Mouse (Mus musculus) olfactory bulb, adult 2 months (tissue): ENCODE measurements around the gene Itpkc. TPM values are rescaled to one million over a fixed set of nuclear protein-coding genes. Genes with fewer than 3 reads are reported as not detected.
A peak's percentile ranks its signal among the peaks of the same experiment; 100 is the strongest.

Experiments used
- H3K27ac ChIP-seq: fragments of 200-500 bp; 2 replicates; pipeline ENCODE4 v1.5.1; 2012; ENCODE audit warnings: low read depth, low read length; ENCODE audit not compliant: insufficient read depth
- H3K4me1 ChIP-seq: fragments of 200-500 bp; 2 replicates; pipeline ENCODE4 v1.6.1; 2012; ENCODE audit warnings: low read length; ENCODE audit not compliant: control insufficient read depth, insufficient read depth
- H3K4me3 ChIP-seq: fragments of 200-500 bp; 2 replicates; pipeline ENCODE4 v1.5.1; 2012; ENCODE audit warnings: mild to moderate bottlenecking, low read depth, low read length, moderate library complexity; ENCODE audit not compliant: insufficient read depth
- CTCF ChIP-seq: fragments of 200-500 bp; IDR thresholded peaks from 2 replicates; pipeline ENCODE4 v1.5.1; 2012; ENCODE audit warnings: low read depth, mild to moderate bottlenecking, low read length, moderate library complexity; ENCODE audit not compliant: insufficient read depth
- POLR2A ChIP-seq: fragments of 200-500 bp; IDR thresholded peaks from 2 replicates; pipeline ENCODE4 v1.6.1; 2012; ENCODE audit warnings: mild to moderate bottlenecking, low read depth, low read length, moderate library complexity; ENCODE audit not compliant: insufficient read depth
- WGBS: fragments of 180-500 bp; shearing (Covaris S2); methylation state at CpG from one replicate; pipeline ENCODE4 v1.1.7; 2018; 5-methylcytosine and 5-hydroxymethylcytosine counted together
- polyA plus RNA-seq: library from polyadenylated mRNA; stranded (reverse); fragments of >200 nt; gene quantifications from 2 replicates; pipeline ENCODE4 v1.2.4, GENCODE M21; 2012; ENCODE audit warnings: low replicate concordance; ENCODE audit not compliant: missing spikeins, insufficient read depth, insufficient read length

Gene Itpkc
- polyA plus RNA-seq, 1 experiment = not detected

- no peak overlapping the region for H3K27ac ChIP-seq
- TF ChIP-seq POLR2A = no peak
- 21% methylated on average over 9 of the region's 9 CpGs for WGBS
- peaks cover 39% of the 10 kb centered on the region for H3K4me1 ChIP-seq
- H3K4me3 ChIP-seq = peak overlapping the region; percentile 91
Measured at GRCm38 (mm10) chr7:27227276-27227675, 1.2 kb downstream of the Itpkc start.

GRCm38 (mm10) chr7:27224877-27225575, 3.4 kb downstream of the Itpkc start:
- 40% methylated on average over 11 of the region's 11 CpGs for WGBS
- Histone ChIP-seq H3K27ac (no peak overlapping the region), H3K4me3 (peak overlapping the region; percentile 23), H3K4me1 (peaks cover 30% of the 10 kb centered on the region)
- TF ChIP-seq CTCF = no peak
- TF ChIP-seq POLR2A = no peak

- Histone ChIP-seq H3K27ac (no peak overlapping the region), H3K4me3 (no peak overlapping the region), H3K4me1 (peaks cover 25% of the 10 kb centered on the region)
- WGBS = 74% methylated on average over 1 of the region's 1 CpGs
- TF ChIP-seq CTCF (no peak), POLR2A (no peak)
Measured at GRCm38 (mm10) chr7:27222538-27222937, 5.9 kb downstream of the Itpkc start.

GRCm38 (mm10) chr7:27221939-27222338, 6.5 kb downstream of the Itpkc start:
- no peak overlapping the region for H3K4me3 ChIP-seq
- WGBS = 48% methylated on average over 6 of the region's 6 CpGs
- TF ChIP-seq CTCF = no peak
- TF ChIP-seq POLR2A = no peak

GRCm38 (mm10) chr7:27219937-27220336, 8.5 kb downstream of the Itpkc start:
- H3K4me3 ChIP-seq = no peak overlapping the region
- no peak overlapping the region for H3K27ac ChIP-seq
- H3K4me1 ChIP-seq = peaks cover 4% of the 10 kb centered on the region
- WGBS = 85% methylated on average over 11 of the region's 11 CpGs
- TF ChIP-seq CTCF = no peak
- no peak for TF ChIP-seq POLR2A

More at GRCm38 (mm10) chr7:27221939-27222338, 6.5 kb downstream of the Itpkc start:
- Histone ChIP-seq H3K27ac (no peak overlapping the region), H3K4me1 (peaks cover 19% of the 10 kb centered on the region)

- Histone ChIP-seq H3K4me3 (no peak overlapping the region), H3K27ac (no peak overlapping the region), H3K4me1 (peaks cover 2% of the 10 kb centered on the region; the same call in 1 of the 2 replicates)
- TF ChIP-seq POLR2A (no peak), CTCF (no peak)
- 87% methylated on average over 7 of the region's 7 CpGs for WGBS
Measured at GRCm38 (mm10) chr7:27218586-27218985, 9.9 kb downstream of the Itpkc start.

- Histone ChIP-seq H3K4me1 (no peaks in the 10 kb centered on the region), H3K27ac (no peak overlapping the region), H3K4me3 (no peak overlapping the region)
- TF ChIP-seq CTCF (no peak), POLR2A (no peak)
- WGBS = 70% methylated on average over 2 of the region's 2 CpGs
Measured at GRCm38 (mm10) chr7:27212626-27213025, 15.8 kb downstream of the Itpkc start.

- Histone ChIP-seq H3K27ac (no peak overlapping the region), H3K4me3 (no peak overlapping the region), H3K4me1 (no peaks in the 10 kb centered on the region)
- WGBS = 97% methylated on average over 8 of the region's 8 CpGs
- TF ChIP-seq POLR2A (no peak), CTCF (no peak)
Measured at GRCm38 (mm10) chr7:27203730-27204449, 24.6 kb downstream of the Itpkc start.

GRCm38 (mm10) chr7:27198779-27199178, 29.7 kb downstream of the Itpkc start:
- no peak overlapping the region for H3K4me3 ChIP-seq
- 93% methylated on average over 8 of the region's 8 CpGs for WGBS
- H3K27ac ChIP-seq = no peak overlapping the region
- TF ChIP-seq CTCF = no peak
- no peak for TF ChIP-seq POLR2A
- peaks cover 5% of the 10 kb centered on the region for H3K4me1 ChIP-seq

- TF ChIP-seq CTCF (no peak), POLR2A (no peak)
- H3K4me1 ChIP-seq = peaks cover 9% of the 10 kb centered on the region
Measured at GRCm38 (mm10) chr7:27198355-27198754, 30.1 kb downstream of the Itpkc start.

More at GRCm38 (mm10) chr7:27198355-27198754, 30.1 kb downstream of the Itpkc start:
- no peak overlapping the region for H3K27ac ChIP-seq
- H3K4me3 ChIP-seq = no peak overlapping the region
